Mouse (Mus musculus): ENCODE data around the gene Ntn5. TPM values are rescaled to one million over a fixed set of nuclear protein-coding genes. Genes with fewer than 3 reads are reported as not detected.

The Ntn5 gene
- polyA plus RNA-seq, 1 experiment: 1.7 TPM

GRCm38 (mm10) chr7:45695098-45695497 lies 11.3 kb downstream of the Ntn5 start:
- DNase-seq (ENCODE audit: extremely low spot score in 1 of 2, low spot score in 1 of 2): no peak

- peak in 1 of 2 experiments; percentile 1 for DNase-seq (ENCODE audit: extremely low spot score in 1 of 2, low spot score in 1 of 2)
These were observed 14.1 kb downstream of the Ntn5 start for GRCm38 (mm10) chr7:45697894-45698293.

GRCm38 (mm10) chr7:45699523-45700141 lies 15.8 kb downstream of the Ntn5 start, which contains the start of gene Car11:
Car11 (plus strand) TSS chr7:45699843.
- DNase-seq (ENCODE audit: extremely low spot score in 1 of 2, low spot score in 1 of 2): peak in 1 of 2 experiments; percentile 65

- peak; percentile 88 to 90 for DNase-seq (ENCODE audit: extremely low spot score in 1 of 2, low spot score in 1 of 2)
These were observed 16.6 kb downstream of the Ntn5 start for GRCm38 (mm10) chr7:45700301-45701015.

GRCm38 (mm10) chr7:45701072-45701471 lies 17.2 kb downstream of the Ntn5 start:
- no peak for DNase-seq (ENCODE audit: extremely low spot score in 1 of 2, low spot score in 1 of 2)

- DNase-seq (ENCODE audit: extremely low spot score in 1 of 2, low spot score in 1 of 2): no peak
These were observed 17.8 kb downstream of the Ntn5 start for GRCm38 (mm10) chr7:45701607-45702006.

GRCm38 (mm10) chr7:45702316-45702715 lies 18.5 kb downstream of the Ntn5 start:
- no peak for DNase-seq (ENCODE audit: extremely low spot score in 1 of 2, low spot score in 1 of 2)

GRCm38 (mm10) chr7:45702809-45703520 lies 19.1 kb downstream of the Ntn5 start:
- DNase-seq (ENCODE audit: extremely low spot score in 1 of 2, low spot score in 1 of 2): no peak

- no peak for DNase-seq (ENCODE audit: extremely low spot score in 1 of 2, low spot score in 1 of 2)
These were observed 19.8 kb downstream of the Ntn5 start for GRCm38 (mm10) chr7:45703521-45704033.

GRCm38 (mm10) chr7:45704046-45704559 lies 20.3 kb downstream of the Ntn5 start:
- peak; percentile 89 to 90 for DNase-seq (ENCODE audit: extremely low spot score in 1 of 2, low spot score in 1 of 2)

GRCm38 (mm10) chr7:45704730-45705442 lies 21.1 kb downstream of the Ntn5 start, which contains the start of gene Dbp:
Dbp (plus strand) TSS chr7:45705088.
- DNase-seq (ENCODE audit: extremely low spot score in 1 of 2, low spot score in 1 of 2): peak; percentile 100

- DNase-seq (ENCODE audit: extremely low spot score in 1 of 2, low spot score in 1 of 2): no peak
These were observed 21.6 kb downstream of the Ntn5 start for GRCm38 (mm10) chr7:45705443-45705864.

- DNase-seq (ENCODE audit: extremely low spot score in 1 of 2, low spot score in 1 of 2): peak; percentile 76 to 85
These were observed 22.1 kb downstream of the Ntn5 start for GRCm38 (mm10) chr7:45705873-45706281.

GRCm38 (mm10) chr7:45706721-45707241 lies 23.0 kb downstream of the Ntn5 start:
- peak; percentile 57 to 82 for DNase-seq (ENCODE audit: extremely low spot score in 1 of 2, low spot score in 1 of 2)

- DNase-seq (ENCODE audit: extremely low spot score in 1 of 2, low spot score in 1 of 2): peak; percentile 92 to 97
These were observed 23.6 kb downstream of the Ntn5 start for GRCm38 (mm10) chr7:45707375-45707967.

- peak in 1 of 2 experiments; percentile 43 for DNase-seq (ENCODE audit: extremely low spot score in 1 of 2, low spot score in 1 of 2)
These were observed 24.5 kb downstream of the Ntn5 start for GRCm38 (mm10) chr7:45708221-45708761.

- peak in 1 of 2 experiments; percentile 50 for DNase-seq (ENCODE audit: extremely low spot score in 1 of 2, low spot score in 1 of 2)
These were observed 25.2 kb downstream of the Ntn5 start for GRCm38 (mm10) chr7:45709036-45709435.

GRCm38 (mm10) chr7:45709677-45710355 lies 26.0 kb downstream of the Ntn5 start:
- no peak for DNase-seq (ENCODE audit: extremely low spot score in 1 of 2, low spot score in 1 of 2)
